14 mouse cellular contexts compared by ENCODE assay signal in the genomic region with DNA sequence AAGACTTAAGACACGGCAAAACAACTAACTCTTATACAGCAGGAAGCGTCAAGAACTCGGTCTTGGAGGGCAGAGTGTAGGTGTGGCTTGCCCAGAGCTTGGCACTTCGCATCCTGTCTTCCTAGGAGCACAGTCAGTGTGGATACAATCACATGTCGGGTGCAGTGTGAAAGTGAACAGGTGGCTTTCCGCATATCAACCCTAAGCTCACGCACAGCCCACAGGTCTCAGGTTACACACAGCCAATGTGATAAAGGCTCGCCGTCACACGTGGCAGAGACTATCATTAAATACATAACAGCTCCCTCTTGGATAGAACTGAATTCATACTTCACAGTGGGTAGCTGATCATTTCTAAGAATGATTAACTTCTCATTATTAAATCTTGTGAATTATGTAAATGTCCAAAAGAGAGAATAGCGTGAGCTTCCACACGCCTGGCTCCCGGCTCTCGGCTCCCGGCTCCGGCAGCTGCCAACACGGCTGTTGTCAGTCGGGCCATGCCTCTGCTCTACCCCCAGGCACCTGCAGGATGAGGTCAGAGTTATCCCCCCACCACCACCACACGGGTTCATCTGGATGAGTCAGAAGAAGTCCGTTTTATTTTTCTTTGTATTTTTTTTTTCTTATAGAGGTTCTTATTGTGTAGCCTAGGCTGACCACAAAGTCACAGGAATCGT.
DNase-seq lines count a peak whose midpoint lies in the region; ATAC-seq and TF ChIP-seq lines count a peak whose summit lies in the region.
"Had no signal": no experiment of that assay in that cellular context is flagged by ENCODE, and none has a peak within 500 bp of the region (broad histone marks: within the 10 kb centered on the region; RNA-seq: fewer than 3 reads in every experiment).

No protein-coding gene starts in this region.

- no peak for TF ChIP-seq CTCF in hindbrain, postnatal 0 days (IDR thresholded peaks at IDR 0.05; ENCODE audit: low read depth)
- no peak for TF ChIP-seq CTCF in stomach, postnatal 0 days (IDR thresholded peaks at IDR 0.05; ENCODE audit: low read depth)

- H3K27ac ChIP-seq in heart, embryonic 11.5 days (ENCODE audit: low read depth, low read length) = no peak overlapping the region
- H3K27ac ChIP-seq in midbrain, embryonic 14.5 days (replicated peaks; ENCODE audit: low read depth, low read length) = no peak overlapping the region
- H3K27ac ChIP-seq in midbrain, embryonic 13.5 days = no peak overlapping the region
- H3K27ac ChIP-seq in hindbrain, postnatal 0 days = no peak overlapping the region
- no peak overlapping the region for H3K27ac ChIP-seq in stomach, postnatal 0 days (replicated peaks)
- H3K27ac ChIP-seq: liver, embryonic 12.5 days had no signal

- TF ChIP-seq EP300 in stomach, postnatal 0 days (optimal IDR thresholded peaks at IDR 0.05) = no peak

- 64% methylated on average over 21 of the region's 21 CpGs for WGBS in heart, embryonic 11.5 days (ENCODE audit: insufficient replicate concordance)
- 85% methylated on average over 21 of the region's 21 CpGs for WGBS in midbrain, embryonic 14.5 days
- 85% methylated on average over 21 of the region's 21 CpGs for WGBS in midbrain, embryonic 13.5 days
- 69% methylated on average over 21 of the region's 21 CpGs for WGBS in hindbrain, postnatal 0 days
- WGBS in stomach, postnatal 0 days = 55% methylated on average over 21 of the region's 21 CpGs

- no peaks in the 10 kb centered on the region for H3K36me3 ChIP-seq in heart, embryonic 11.5 days (ENCODE audit: control insufficient read depth, insufficient read depth, low read length)
- no peaks in the 10 kb centered on the region for H3K36me3 ChIP-seq in midbrain, embryonic 14.5 days (ENCODE audit: control insufficient read depth, insufficient read depth, low read length)
- H3K36me3 ChIP-seq in midbrain, embryonic 13.5 days = no peaks in the 10 kb centered on the region
- no peaks in the 10 kb centered on the region for H3K36me3 ChIP-seq in hindbrain, postnatal 0 days (ENCODE audit: insufficient read depth, low read length)
- H3K36me3 ChIP-seq in stomach, postnatal 0 days (ENCODE audit: control insufficient read depth, insufficient read depth, low read length) = no peaks in the 10 kb centered on the region
- H3K36me3 ChIP-seq: liver, embryonic 12.5 days had no signal

- DNase-seq in heart, adult 18-20 months = no peak
- DNase-seq in midbrain, embryonic 14.5 days = no peak
- DNase-seq in hindbrain, postnatal 0 days (ENCODE audit: low spot score) = no peak
- DNase-seq in stomach, postnatal 0 days (ENCODE audit: low spot score) = peak; percentile 66
- DNase-seq: gastrocnemius, postnatal 25 days; kidney, postnatal 14 days; layer of hippocampus, postnatal 36 days; spleen, adult 18-20 months; thymus, postnatal 14 days had no signal

- peak overlapping the region; percentile 22; the same call in 1 of the 2 replicates for H3K4me2 ChIP-seq in heart, embryonic 11.5 days
- H3K4me2 ChIP-seq in midbrain, embryonic 14.5 days (ENCODE audit: low read length) = no peak overlapping the region
- no peak overlapping the region for H3K4me2 ChIP-seq in midbrain, embryonic 13.5 days (replicated peaks)
- peak overlapping the region; percentile 13; the same call in 1 of the 2 replicates for H3K4me2 ChIP-seq in hindbrain, postnatal 0 days (ENCODE audit: low read depth, low read length)
- H3K4me2 ChIP-seq in stomach, postnatal 0 days (replicated peaks; ENCODE audit: low read depth) = no peak overlapping the region
- H3K4me2 ChIP-seq: liver, embryonic 12.5 days had no signal

- H3K27me3 ChIP-seq in heart, embryonic 11.5 days (ENCODE audit: control insufficient read depth, insufficient read depth, low read length) = no peaks in the 10 kb centered on the region
- H3K27me3 ChIP-seq in midbrain, embryonic 14.5 days (ENCODE audit: control insufficient read depth, insufficient read depth, low read length) = no peaks in the 10 kb centered on the region
- no peaks in the 10 kb centered on the region for H3K27me3 ChIP-seq in midbrain, embryonic 13.5 days
- H3K27me3 ChIP-seq in hindbrain, postnatal 0 days (ENCODE audit: insufficient read depth, low read length) = no peaks in the 10 kb centered on the region
- no peaks in the 10 kb centered on the region for H3K27me3 ChIP-seq in stomach, postnatal 0 days (ENCODE audit: control insufficient read depth, insufficient read depth, low read length)
- H3K27me3 ChIP-seq: liver, embryonic 12.5 days had no signal

- H3K9ac ChIP-seq in heart, embryonic 11.5 days (ENCODE audit: low read depth, low read length) = no peak overlapping the region
- H3K9ac ChIP-seq in midbrain, embryonic 14.5 days (replicated peaks; ENCODE audit: low read length) = no peak overlapping the region
- no peak overlapping the region for H3K9ac ChIP-seq in midbrain, embryonic 13.5 days (replicated peaks)
- H3K9ac ChIP-seq in hindbrain, postnatal 0 days (replicated peaks; ENCODE audit: low read length) = no peak overlapping the region
- H3K9ac ChIP-seq in stomach, postnatal 0 days (ENCODE audit: low read length) = no peak overlapping the region
- H3K9ac ChIP-seq: liver, embryonic 12.5 days had no signal

- no peaks in the 10 kb centered on the region for H3K4me1 ChIP-seq in heart, embryonic 11.5 days (ENCODE audit: control insufficient read depth, insufficient read depth, low read length)
- H3K4me1 ChIP-seq in midbrain, embryonic 14.5 days (ENCODE audit: control insufficient read depth, insufficient read depth, low read length) = no peaks in the 10 kb centered on the region
- no peaks in the 10 kb centered on the region for H3K4me1 ChIP-seq in midbrain, embryonic 13.5 days (replicated peaks)
- H3K4me1 ChIP-seq in hindbrain, postnatal 0 days (ENCODE audit: insufficient read depth, low read length) = no peaks in the 10 kb centered on the region
- no peaks in the 10 kb centered on the region for H3K4me1 ChIP-seq in stomach, postnatal 0 days (replicated peaks; ENCODE audit: control insufficient read depth, insufficient read depth)
- H3K4me1 ChIP-seq: liver, embryonic 12.5 days had no signal

- H3K4me3 ChIP-seq in heart, embryonic 11.5 days (ENCODE audit: low read depth, low read length) = no peak overlapping the region
- H3K4me3 ChIP-seq in midbrain, embryonic 14.5 days (replicated peaks; ENCODE audit: low read depth, low read length) = no peak overlapping the region
- no peak overlapping the region for H3K4me3 ChIP-seq in midbrain, embryonic 13.5 days (replicated peaks)
- no peak overlapping the region for H3K4me3 ChIP-seq in hindbrain, postnatal 0 days (ENCODE audit: low read length)
- no peak overlapping the region for H3K4me3 ChIP-seq in stomach, postnatal 0 days (ENCODE audit: low read depth, low read length)
- H3K4me3 ChIP-seq: liver, embryonic 12.5 days had no signal

- no peaks in the 10 kb centered on the region for H3K9me3 ChIP-seq in heart, embryonic 11.5 days (replicated peaks; ENCODE audit: control insufficient read depth, low read length)
- H3K9me3 ChIP-seq in midbrain, embryonic 14.5 days (ENCODE audit: control insufficient read depth, low read length) = no peaks in the 10 kb centered on the region
- no peaks in the 10 kb centered on the region for H3K9me3 ChIP-seq in midbrain, embryonic 13.5 days
- H3K9me3 ChIP-seq in hindbrain, postnatal 0 days (ENCODE audit: low read length) = no peaks in the 10 kb centered on the region
- H3K9me3 ChIP-seq in stomach, postnatal 0 days (ENCODE audit: control insufficient read depth, low read length) = no peaks in the 10 kb centered on the region
- H3K9me3 ChIP-seq: liver, embryonic 12.5 days had no signal

- no peak; the same call in 1 of the 2 replicates for ATAC-seq in heart, embryonic 11.5 days (replicated peaks; ENCODE audit: insufficient number of reproducible peaks, low FRiP score, low TSS enrichment)
- 0 out of 2 replicates have a peak, but pooled peaks have one; percentile 20 for ATAC-seq in midbrain, embryonic 14.5 days (ENCODE audit: low FRiP score, low TSS enrichment)
- ATAC-seq in midbrain, embryonic 13.5 days = no peak
- ATAC-seq in hindbrain, postnatal 0 days = 0 out of 2 replicates have a peak, but pooled peaks have one; percentile 61
- peak; percentile 94 for ATAC-seq in stomach, postnatal 0 days (ENCODE audit: low FRiP score, low TSS enrichment)
- no peak for ATAC-seq in erythroid progenitor cell, adult 5-6 weeks (replicated peaks; ENCODE audit: low FRiP score, poor library complexity, severe bottlenecking)
- ATAC-seq: inflammation-experienced regulatory T-cells, adult 6 months; liver, embryonic 12.5 days had no signal

Comparison
In these comparisons a context has a peak if more than half of its experiments do, and no peak if none do; other contexts are left out.
1. ATAC-seq: peak in midbrain, embryonic 14.5 days (single experiment), hindbrain, postnatal 0 days (single experiment) and stomach, postnatal 0 days (single experiment); none in heart, embryonic 11.5 days (single experiment), midbrain, embryonic 13.5 days (single experiment) and erythroid progenitor cell, adult 5-6 weeks (single experiment).
2. H3K4me2 ChIP-seq: peak in heart, embryonic 11.5 days (single experiment) and hindbrain, postnatal 0 days (single experiment); none in midbrain, embryonic 14.5 days (single experiment), midbrain, embryonic 13.5 days (single experiment) and stomach, postnatal 0 days (single experiment).